Mouse (Mus musculus) embryonic facial prominence, embryonic 15.5 days (tissue): ENCODE measurements at regions not wholly inside any gene's neighbourhood (a gene's known extent, or its start where the extent isn't known, plus 50 kb on each side); places are given as distances from the start of the nearest gene placed in this dataset.
A peak's percentile ranks its signal among the peaks of the same experiment; 100 is the strongest.

ENCODE experiments used
- ATAC-seq: fragments of 200-750 bp; cut with Nextera tagmentation; 2 replicates; pipeline ENCODE4 v1.8.0; 2017; ENCODE audit warnings: low read depth, moderate TSS enrichment; ENCODE audit not compliant: insufficient number of reproducible peaks, low FRiP score, low TSS enrichment
- H3K27ac ChIP-seq: fragments of 300-500 bp; sonication (generic); replicated peaks from 2 replicates; pipeline ENCODE4 v1.5.1; 2015; ENCODE audit warnings: mild to moderate bottlenecking, inconsistent platforms
- H3K27me3 ChIP-seq: fragments of 300-500 bp; sonication (generic); 2 replicates; pipeline ENCODE4 v1.6.1; 2015; ENCODE audit warnings: inconsistent platforms
- H3K36me3 ChIP-seq: fragments of 300-500 bp; sonication (generic); 2 replicates; pipeline ENCODE4 v1.6.1; 2015; ENCODE audit warnings: mild to moderate bottlenecking, inconsistent platforms
- H3K4me1 ChIP-seq: fragments of 300-500 bp; sonication (generic); 2 replicates; pipeline ENCODE4 v1.6.1; 2015; ENCODE audit warnings: inconsistent platforms
- H3K4me2 ChIP-seq: fragments of 300-500 bp; sonication (generic); replicated peaks from 2 replicates; pipeline ENCODE4 v1.6.1; 2015; ENCODE audit warnings: mild to moderate bottlenecking, inconsistent platforms
- H3K4me3 ChIP-seq: fragments of 300-500 bp; sonication (generic); replicated peaks from 2 replicates; pipeline ENCODE4 v1.5.1; 2015; ENCODE audit warnings: mild to moderate bottlenecking, inconsistent platforms
- H3K9ac ChIP-seq: fragments of 300-500 bp; sonication (generic); 2 replicates; pipeline ENCODE4 v1.6.1; 2015; ENCODE audit warnings: inconsistent platforms
- H3K9me3 ChIP-seq: fragments of 300-500 bp; sonication (generic); replicated peaks from 2 replicates; pipeline ENCODE4 v1.6.1; 2016; ENCODE audit warnings: inconsistent platforms
- WGBS: fragments of 180-500 bp; shearing (Covaris S2); methylation state at CpG from one replicate; pipeline ENCODE4 v1.1.7; 2015; 5-methylcytosine and 5-hydroxymethylcytosine counted together

DNA sequence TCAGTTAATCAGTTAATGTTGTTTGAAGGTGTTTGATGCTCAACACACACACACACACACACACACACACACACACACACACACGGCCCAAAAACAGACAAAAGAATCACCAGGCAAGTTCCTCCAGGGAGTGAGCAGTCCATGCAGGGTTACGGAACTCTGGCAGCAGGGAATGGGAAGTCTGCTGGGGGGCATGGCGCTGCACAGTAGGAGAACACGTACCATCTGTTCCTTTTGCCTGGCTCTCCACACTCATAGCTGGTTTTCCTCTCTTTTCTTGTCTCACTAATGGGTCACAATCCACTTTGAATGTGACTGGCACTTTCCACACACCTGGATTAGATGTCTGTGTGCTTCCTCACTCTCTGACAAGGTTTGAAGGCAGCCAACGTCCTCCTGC is 151.8 kb downstream of the Rpl14 start:
- WGBS = 57% methylated on average over 5 of the region's 5 CpGs
- Histone ChIP-seq H3K9ac (no peak overlapping the region), H3K27me3 (no peaks in the 10 kb centered on the region), H3K27ac (no peak overlapping the region), H3K4me2 (no peak overlapping the region), H3K4me1 (no peaks in the 10 kb centered on the region), H3K36me3 (no peaks in the 10 kb centered on the region), H3K4me3 (no peak overlapping the region), H3K9me3 (no peaks in the 10 kb centered on the region)
- no peak for ATAC-seq

DNA sequence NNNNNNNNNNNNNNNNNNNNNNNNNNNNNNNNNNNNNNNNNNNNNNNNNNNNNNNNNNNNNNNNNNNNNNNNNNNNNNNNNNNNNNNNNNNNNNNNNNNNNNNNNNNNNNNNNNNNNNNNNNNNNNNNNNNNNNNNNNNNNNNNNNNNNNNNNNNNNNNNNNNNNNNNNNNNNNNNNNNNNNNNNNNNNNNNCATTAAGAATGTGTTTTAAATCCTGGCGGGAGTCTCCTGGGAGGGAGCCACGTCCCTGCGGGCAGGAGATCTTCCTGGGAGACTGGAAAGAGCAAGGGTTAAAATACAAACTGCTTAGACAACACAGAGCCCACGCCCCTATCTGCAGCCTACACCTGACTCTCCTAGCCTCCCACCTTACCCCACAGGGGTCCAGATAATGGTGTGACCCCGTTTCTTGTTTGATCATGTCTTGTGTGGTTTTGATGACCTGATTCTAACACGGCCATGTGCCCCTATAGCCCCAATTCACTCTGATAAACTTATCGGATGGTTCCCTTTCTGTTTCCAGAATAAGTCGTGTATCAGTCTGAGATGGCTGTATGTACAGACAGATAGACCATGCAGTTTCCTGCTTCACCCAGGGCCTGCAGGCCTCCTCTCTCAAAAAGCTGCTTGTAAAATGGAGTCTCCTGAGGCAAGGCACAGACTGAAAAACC is 160.8 kb downstream of the Rpl14 start:
- H3K4me1 ChIP-seq = peaks cover 38% of the 10 kb centered on the region
- H3K27ac ChIP-seq = peak overlapping the region; percentile 49
- H3K4me2 ChIP-seq = no peak overlapping the region
- no peak overlapping the region for H3K4me3 ChIP-seq
- H3K9me3 ChIP-seq = no peaks in the 10 kb centered on the region; the same call in 1 of the 2 replicates
- 35% methylated on average over 8 of the region's 8 CpGs for WGBS
- H3K36me3 ChIP-seq = no peaks in the 10 kb centered on the region
- H3K9ac ChIP-seq = no peak overlapping the region
- no peak for ATAC-seq
- no peaks in the 10 kb centered on the region for H3K27me3 ChIP-seq

DNA sequence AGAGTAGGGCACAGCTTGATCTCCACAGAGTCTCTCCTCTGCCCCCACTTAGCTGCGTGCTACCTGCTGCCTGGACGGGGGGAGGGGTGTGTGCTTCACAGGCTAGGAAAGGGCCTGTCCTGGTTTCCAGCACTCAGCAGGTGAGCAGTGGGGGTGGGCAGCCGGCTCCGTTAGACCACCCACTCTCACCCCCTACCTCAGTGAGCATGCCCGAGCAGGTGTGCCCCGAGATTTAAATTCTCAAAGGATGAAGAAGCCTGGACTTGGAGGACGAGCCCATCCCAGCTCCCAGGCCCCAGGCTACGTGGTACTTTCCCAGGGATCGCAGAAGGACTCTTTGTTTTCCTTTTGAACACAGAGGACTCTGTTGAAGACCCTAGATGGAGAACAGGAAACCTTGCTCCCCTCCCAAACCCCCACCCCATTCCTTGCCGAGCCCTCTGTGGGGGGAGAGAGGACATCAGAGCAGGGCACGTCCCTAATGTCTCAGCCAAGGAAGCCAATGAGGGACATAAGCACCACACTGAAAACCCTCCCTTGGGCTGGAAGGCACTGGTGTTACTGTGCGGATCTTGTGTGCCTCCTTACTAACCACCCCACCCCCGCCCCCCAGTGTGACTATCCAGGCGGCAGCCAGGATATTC is 161.5 kb downstream of the Rpl14 start:
- H3K9ac ChIP-seq = no peak overlapping the region
- H3K4me3 ChIP-seq = no peak overlapping the region
- WGBS = 23% methylated on average over 14 of the region's 14 CpGs
- no peaks in the 10 kb centered on the region for H3K27me3 ChIP-seq
- no peaks in the 10 kb centered on the region for H3K36me3 ChIP-seq
- peak overlapping the region; percentile 61 for H3K27ac ChIP-seq
- H3K4me1 ChIP-seq = peaks cover 38% of the 10 kb centered on the region
- no peak overlapping the region for H3K4me2 ChIP-seq
- ATAC-seq = 0 out of 2 replicates have a peak, but pooled peaks have one; percentile 17
- H3K9me3 ChIP-seq = no peaks in the 10 kb centered on the region; the same call in 1 of the 2 replicates

DNA sequence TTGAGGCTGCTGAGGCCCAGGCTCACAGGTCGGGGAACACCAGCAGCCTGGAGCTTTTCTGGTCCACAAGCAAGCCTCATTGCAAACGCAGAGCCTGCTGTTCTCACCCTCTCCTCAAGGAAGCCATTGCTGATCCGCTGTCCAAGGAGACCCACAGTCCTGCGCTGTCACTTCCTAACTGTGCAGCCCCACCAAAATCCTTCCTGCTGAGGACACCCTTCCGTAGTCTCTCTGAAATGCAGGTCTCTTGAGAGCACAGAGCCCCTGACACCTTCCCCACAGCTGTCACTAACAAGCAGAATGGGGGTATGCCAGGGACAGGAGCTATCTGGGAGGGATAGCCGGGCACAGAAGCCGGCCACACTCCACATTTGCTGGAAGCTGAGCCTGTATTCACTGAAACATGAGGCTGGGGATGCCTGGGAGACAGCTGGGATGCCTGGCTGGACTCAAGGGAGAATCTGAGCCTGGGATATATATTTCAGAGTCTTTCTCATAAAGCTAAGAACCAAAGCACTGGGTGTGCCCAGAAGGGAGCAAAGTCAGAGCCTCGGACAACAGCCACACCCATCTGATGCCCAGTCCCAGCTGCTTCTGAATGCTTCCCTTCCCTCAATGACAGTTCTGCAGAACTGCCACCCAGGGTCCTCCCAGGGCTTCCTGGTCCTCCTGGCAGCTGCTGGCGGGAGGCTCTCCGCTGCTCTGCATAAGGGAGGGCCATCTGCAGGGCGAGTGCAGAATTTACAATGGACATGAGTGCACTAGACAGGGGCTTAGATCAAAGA is 162.6 kb downstream of the Rpl14 start:
- Histone ChIP-seq H3K4me1 (peaks cover 47% of the 10 kb centered on the region), H3K4me2 (no peak overlapping the region), H3K4me3 (no peak overlapping the region), H3K9me3 (no peaks in the 10 kb centered on the region; the same call in 1 of the 2 replicates), H3K27me3 (no peaks in the 10 kb centered on the region), H3K36me3 (no peaks in the 10 kb centered on the region), H3K27ac (peak overlapping the region; percentile 61), H3K9ac (no peak overlapping the region)
- ATAC-seq = peak; percentile 51
- WGBS = 33% methylated on average over 11 of the region's 11 CpGs

DNA sequence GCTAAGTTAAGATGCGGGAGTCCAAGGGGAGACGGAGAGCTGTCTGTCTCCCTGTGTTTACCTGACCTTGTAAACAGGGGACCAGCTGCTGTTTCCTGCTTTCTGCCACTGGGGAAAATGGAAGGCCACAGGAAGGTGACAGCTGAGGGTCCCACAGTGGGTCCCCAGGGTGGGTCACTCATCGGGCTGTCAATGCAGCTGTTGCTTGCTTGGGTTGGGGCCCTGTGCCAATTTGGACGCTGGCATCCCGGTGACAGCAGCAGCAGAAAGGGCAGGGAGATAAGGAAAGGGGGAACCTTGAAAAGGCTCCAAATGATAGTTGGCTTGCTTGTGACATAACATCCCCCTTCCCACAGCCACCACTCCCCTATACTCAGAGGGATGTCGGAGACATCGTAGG is 164.0 kb downstream of the Rpl14 start:
- Histone ChIP-seq H3K4me2 (no peak overlapping the region), H3K9me3 (no peaks in the 10 kb centered on the region), H3K4me1 (peaks cover 61% of the 10 kb centered on the region), H3K4me3 (no peak overlapping the region), H3K36me3 (no peaks in the 10 kb centered on the region), H3K27ac (no peak overlapping the region; the same call in 1 of the 2 replicates), H3K9ac (no peak overlapping the region), H3K27me3 (no peaks in the 10 kb centered on the region)
- ATAC-seq = no peak
- WGBS = 66% methylated on average over 7 of the region's 7 CpGs

DNA sequence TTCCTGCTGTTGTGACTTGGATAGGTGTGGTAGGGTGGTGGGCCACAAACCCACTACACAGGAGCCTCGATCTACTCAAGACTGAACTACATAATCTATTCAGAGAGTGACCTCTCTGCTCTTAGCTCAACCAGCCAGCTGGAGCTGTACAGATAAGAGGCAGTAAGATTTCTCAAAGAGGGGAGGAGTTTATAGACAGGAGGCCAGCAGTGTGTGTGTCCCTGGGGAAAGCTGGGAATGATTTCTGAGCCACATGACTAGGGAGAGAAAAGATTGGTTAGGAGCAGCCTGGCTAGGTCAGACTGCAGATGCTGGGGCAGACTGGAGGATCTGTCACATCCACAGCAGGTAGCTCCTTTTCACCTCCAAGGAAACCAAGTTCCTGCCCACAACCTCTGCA is 166.7 kb downstream of the Rpl14 start:
- Histone ChIP-seq H3K4me3 (no peak overlapping the region), H3K4me1 (peaks cover 50% of the 10 kb centered on the region), H3K27ac (no peak overlapping the region), H3K27me3 (no peaks in the 10 kb centered on the region), H3K9me3 (no peaks in the 10 kb centered on the region), H3K4me2 (no peak overlapping the region), H3K9ac (no peak overlapping the region), H3K36me3 (no peaks in the 10 kb centered on the region)
- WGBS = 71% methylated on average over 1 of the region's 1 CpGs
- no peak for ATAC-seq

DNA sequence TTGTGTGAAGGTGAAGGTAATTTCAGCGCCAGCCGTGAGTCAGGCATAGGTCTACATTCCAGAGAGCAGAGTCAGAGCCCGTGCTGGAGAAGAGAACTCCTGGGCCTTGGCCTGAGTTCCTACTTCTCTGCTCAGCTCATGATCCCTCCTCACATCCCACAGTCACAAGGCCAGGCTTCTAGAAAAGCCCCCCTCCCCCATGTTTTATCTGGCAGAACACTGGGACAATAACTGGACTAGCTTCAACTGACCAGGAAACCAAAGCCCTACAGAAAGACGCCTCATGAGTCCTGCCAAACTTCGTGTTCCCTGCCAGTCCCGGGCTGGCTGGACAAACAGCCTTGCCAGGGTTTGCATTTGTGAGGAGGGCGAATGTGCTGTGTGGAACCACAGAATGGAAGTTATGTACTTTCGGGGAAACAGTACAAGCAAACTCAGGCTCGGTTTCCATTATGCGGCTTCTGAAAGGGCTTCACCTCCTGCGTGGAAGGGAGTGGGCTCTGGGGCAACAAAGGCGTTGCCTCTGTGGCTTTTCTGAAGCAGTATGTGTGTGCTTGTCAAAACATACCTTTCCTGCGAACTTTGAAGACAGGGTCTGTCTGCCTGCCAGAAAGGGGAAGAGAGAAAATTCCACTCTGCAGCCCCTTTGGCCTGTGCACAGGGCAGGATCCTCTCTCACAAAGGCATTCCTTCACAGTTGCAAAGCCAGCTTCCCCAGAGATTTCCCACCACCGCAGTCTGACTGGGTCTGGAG is 168.1 kb downstream of the Rpl14 start:
- Histone ChIP-seq H3K36me3 (no peaks in the 10 kb centered on the region), H3K4me3 (no peak overlapping the region), H3K9me3 (no peaks in the 10 kb centered on the region), H3K27ac (peak overlapping the region; percentile 88), H3K4me2 (no peak overlapping the region), H3K4me1 (peaks cover 36% of the 10 kb centered on the region), H3K27me3 (no peaks in the 10 kb centered on the region), H3K9ac (no peak overlapping the region)
- peak; percentile 77 for ATAC-seq
- 23% methylated on average over 14 of the region's 14 CpGs for WGBS

DNA sequence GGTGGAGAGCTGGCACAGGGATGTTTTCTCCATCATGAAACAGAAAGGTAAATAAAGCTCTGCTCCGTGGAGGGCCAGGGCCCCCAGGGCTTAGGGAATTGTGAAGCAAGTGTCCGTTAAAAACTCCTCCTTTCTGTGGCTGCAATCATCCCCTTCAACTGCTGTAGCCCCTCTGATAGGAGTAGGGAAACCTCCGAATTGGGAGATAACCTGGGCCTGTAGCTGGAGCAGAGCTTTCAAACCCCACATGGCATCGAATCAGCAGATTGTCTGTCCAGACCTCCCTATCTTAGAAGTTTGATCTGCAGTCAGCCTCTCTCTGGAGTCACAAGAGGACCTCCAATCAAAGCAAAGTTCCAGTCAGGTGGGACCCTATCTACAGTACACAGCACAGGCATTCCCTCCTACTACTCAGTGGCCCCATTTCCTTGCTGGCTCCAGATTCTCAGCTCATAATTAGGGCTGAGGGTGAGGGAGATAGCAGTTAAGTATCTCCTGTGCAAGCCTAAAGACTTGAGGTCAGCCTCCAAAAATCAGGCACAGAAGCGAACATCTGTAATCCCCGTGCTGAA is 168.8 kb downstream of the Rpl14 start:
- no peak overlapping the region for H3K4me3 ChIP-seq
- no peak for ATAC-seq
- peaks cover 29% of the 10 kb centered on the region for H3K4me1 ChIP-seq
- H3K9ac ChIP-seq = no peak overlapping the region
- H3K4me2 ChIP-seq = no peak overlapping the region
- 28% methylated on average over 6 of the region's 6 CpGs for whole genome bisulfite sequencing
- no peaks in the 10 kb centered on the region; the same call in 1 of the 2 replicates for H3K9me3 ChIP-seq
- H3K27me3 ChIP-seq = no peaks in the 10 kb centered on the region
- no peaks in the 10 kb centered on the region for H3K36me3 ChIP-seq
- peak overlapping the region; percentile 88 for H3K27ac ChIP-seq

DNA sequence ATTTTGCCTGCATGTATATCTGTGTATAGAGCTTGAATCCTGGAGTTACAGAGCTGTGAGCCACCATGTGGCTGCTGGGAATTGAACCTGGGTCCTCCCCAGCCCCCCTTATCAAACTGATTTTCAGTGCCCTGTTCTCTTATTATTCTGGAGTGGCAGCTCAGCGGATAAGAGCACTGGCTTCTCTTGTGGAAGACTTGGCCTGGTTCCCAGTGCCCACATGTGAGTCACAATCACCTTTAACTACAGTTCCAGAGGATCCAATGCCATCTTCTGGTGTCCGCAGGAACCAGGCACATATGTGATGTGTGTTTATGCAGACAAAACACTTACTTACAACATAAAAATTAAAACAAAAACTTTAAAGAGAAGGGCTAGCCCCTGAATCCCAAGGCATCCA is 170.3 kb downstream of the Rpl14 start:
- Histone ChIP-seq H3K9ac (no peak overlapping the region), H3K9me3 (no peaks in the 10 kb centered on the region; the same call in 1 of the 2 replicates), H3K4me1 (peaks cover 24% of the 10 kb centered on the region), H3K27ac (no peak overlapping the region), H3K4me2 (no peak overlapping the region), H3K4me3 (no peak overlapping the region), H3K36me3 (no peaks in the 10 kb centered on the region), H3K27me3 (no peaks in the 10 kb centered on the region)
- 80% methylated on average over 2 of the region's 2 CpGs for WGBS
- no peak for ATAC-seq

DNA sequence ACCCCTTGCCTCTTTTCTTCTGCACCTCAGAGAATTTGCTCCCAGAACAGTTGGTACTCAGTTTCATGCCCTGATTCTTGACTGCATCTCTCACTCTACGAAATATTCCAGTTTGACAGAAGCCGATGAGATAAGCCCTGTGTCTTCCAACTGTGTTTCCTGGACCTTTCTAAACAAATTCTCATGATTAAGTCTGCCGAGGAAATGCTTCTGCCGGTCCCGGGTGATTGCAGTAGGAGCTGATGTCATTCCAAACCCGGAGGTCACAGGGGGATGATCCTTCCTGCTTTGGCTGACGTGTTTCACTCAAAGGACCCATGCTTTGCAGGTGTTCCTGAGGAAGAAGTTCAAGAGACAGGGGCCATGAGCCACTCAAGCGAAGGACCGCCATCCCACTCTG is 172.2 kb downstream of the Rpl14 start:
- H3K27me3 ChIP-seq = no peaks in the 10 kb centered on the region
- no peak for ATAC-seq
- H3K4me3 ChIP-seq = no peak overlapping the region
- 79% methylated on average over 9 of the region's 9 CpGs for WGBS
- H3K9ac ChIP-seq = no peak overlapping the region
- H3K9me3 ChIP-seq = no peaks in the 10 kb centered on the region; the same call in 1 of the 2 replicates
- H3K27ac ChIP-seq = no peak overlapping the region
- no peaks in the 10 kb centered on the region for H3K36me3 ChIP-seq
- H3K4me2 ChIP-seq = no peak overlapping the region
- peaks cover 19% of the 10 kb centered on the region for H3K4me1 ChIP-seq
